Mouse (Mus musculus): ENCODE data around the gene Sgsm1. TPM values are rescaled to one million over a fixed set of nuclear protein-coding genes. Genes with fewer than 3 reads are reported as not detected.

The Sgsm1 gene
- polyA plus RNA-seq, 1 experiment from 2014 or later: 1.2 TPM

GRCm38 (mm10) chr5:113208622-113209400, 101.8 kb downstream of the Sgsm1 start:
- TF ChIP-seq CTCF (IDR thresholded peaks at IDR 0.05): no peak
- no peak for TF ChIP-seq EP300 (IDR thresholded peaks at IDR 0.05)
- 27% methylated on average over 11 of the region's 11 CpGs for WGBS
- Histone ChIP-seq H3K9me3 (ENCODE audit: low read length) (no peaks in the 10 kb centered on the region), H3K27me3 (replicated peaks; ENCODE audit: insufficient read depth, low read length) (no peaks in the 10 kb centered on the region), H3K9ac (replicated peaks; ENCODE audit: low read depth) (no peak overlapping the region), H3K4me2 (replicated peaks; ENCODE audit: low read depth, low read length) (no peak overlapping the region), H3K27ac (ENCODE audit: low read length) (peak overlapping the region; percentile 87), H3K4me3 (ENCODE audit: low read depth, low read length) (no peak overlapping the region), H3K36me3 (ENCODE audit: insufficient read depth, low read length) (no peaks in the 10 kb centered on the region), H3K4me1 (ENCODE audit: insufficient read depth, low read depth, low read length) (peaks cover 8% of the 10 kb centered on the region; the same call in 1 of the 2 replicates)
- peak; percentile 74 for ATAC-seq
- peak; percentile 79 for DNase-seq (ENCODE audit: low spot score)

- ATAC-seq: no peak
- 30% methylated on average over 4 of the region's 4 CpGs for WGBS
- no peaks in the 10 kb centered on the region for H3K36me3 ChIP-seq (ENCODE audit: insufficient read depth, low read length)
- H3K27me3 ChIP-seq (replicated peaks; ENCODE audit: insufficient read depth, low read length): no peaks in the 10 kb centered on the region
- no peak for TF ChIP-seq EP300 (IDR thresholded peaks at IDR 0.05)
- no peak for TF ChIP-seq CTCF (IDR thresholded peaks at IDR 0.05)
- peak overlapping the region; percentile 87 for H3K27ac ChIP-seq (ENCODE audit: low read length)
- H3K4me1 ChIP-seq (ENCODE audit: insufficient read depth, low read depth, low read length): peaks cover 8% of the 10 kb centered on the region; the same call in 1 of the 2 replicates
- no peak overlapping the region for H3K4me2 ChIP-seq (replicated peaks; ENCODE audit: low read depth, low read length)
- no peak overlapping the region for H3K4me3 ChIP-seq (ENCODE audit: low read depth, low read length)
- no peaks in the 10 kb centered on the region for H3K9me3 ChIP-seq (ENCODE audit: low read length)
- no peak for DNase-seq (ENCODE audit: low spot score)
- H3K9ac ChIP-seq (replicated peaks; ENCODE audit: low read depth): no peak overlapping the region
Observed at GRCm38 (mm10) chr5:113208048-113208447, 102.5 kb downstream of the Sgsm1 start.

- Histone ChIP-seq H3K36me3 (ENCODE audit: insufficient read depth, low read length) (no peaks in the 10 kb centered on the region), H3K27me3 (replicated peaks; ENCODE audit: insufficient read depth, low read length) (no peaks in the 10 kb centered on the region), H3K4me1 (ENCODE audit: insufficient read depth, low read depth, low read length) (peaks cover 8% of the 10 kb centered on the region; the same call in 1 of the 2 replicates), H3K4me2 (replicated peaks; ENCODE audit: low read depth, low read length) (no peak overlapping the region), H3K9me3 (ENCODE audit: low read length) (no peaks in the 10 kb centered on the region), H3K27ac (ENCODE audit: low read length) (peak overlapping the region; percentile 51; the same call in 1 of the 2 replicates), H3K9ac (replicated peaks; ENCODE audit: low read depth) (no peak overlapping the region), H3K4me3 (ENCODE audit: low read depth, low read length) (no peak overlapping the region)
- DNase-seq (ENCODE audit: low spot score) (peak; percentile 64), ATAC-seq (peak; percentile 20)
- WGBS: 25% methylated on average over 9 of the region's 9 CpGs
- TF ChIP-seq CTCF (IDR thresholded peaks at IDR 0.05) (no peak), EP300 (IDR thresholded peaks at IDR 0.05) (peak; percentile 83)
Observed at GRCm38 (mm10) chr5:113206670-113207352, 103.8 kb downstream of the Sgsm1 start.

DNA sequence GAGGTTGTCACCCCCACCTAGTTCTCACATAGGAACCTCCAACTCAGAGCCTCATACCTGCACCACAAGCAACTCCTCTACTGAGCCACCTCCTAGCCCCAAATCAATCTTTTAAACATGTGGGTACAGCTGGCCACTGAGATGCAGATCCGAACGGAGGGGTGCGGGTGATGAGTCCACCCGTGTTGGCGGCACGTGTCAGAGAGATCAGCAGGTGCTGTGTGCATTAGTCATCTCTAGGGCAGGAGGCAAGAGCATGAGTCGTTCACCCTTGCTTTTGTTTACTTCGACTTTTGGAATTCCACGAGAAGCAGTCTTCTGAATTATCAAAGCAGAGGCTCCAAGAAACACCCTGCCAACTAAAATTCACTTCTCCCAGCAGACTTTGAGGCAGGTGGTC, 106.4 kb downstream of the Sgsm1 start:
- WGBS: 75% methylated on average over 9 of the region's 9 CpGs
- no peak for ATAC-seq
- TF ChIP-seq CTCF (IDR thresholded peaks at IDR 0.05) (no peak), EP300 (IDR thresholded peaks at IDR 0.05) (no peak)

GRCm38 (mm10) chr5:113199772-113200134, 110.8 kb downstream of the Sgsm1 start:
- ATAC-seq: no peak
- no peak overlapping the region for H3K27ac ChIP-seq (ENCODE audit: low read length)
- WGBS: 77% methylated on average over 10 of the region's 10 CpGs

More for the DNA sequence above, 106.4 kb downstream of the Sgsm1 start:
- H3K36me3 ChIP-seq (ENCODE audit: insufficient read depth, low read length): no peaks in the 10 kb centered on the region
- H3K4me2 ChIP-seq (replicated peaks; ENCODE audit: low read depth, low read length): no peak overlapping the region
- no peak overlapping the region for H3K4me3 ChIP-seq (ENCODE audit: low read depth, low read length)
- H3K9me3 ChIP-seq (ENCODE audit: low read length): no peaks in the 10 kb centered on the region
- peaks cover 3% of the 10 kb centered on the region; the same call in 1 of the 2 replicates for H3K4me1 ChIP-seq (ENCODE audit: insufficient read depth, low read depth, low read length)
- no peaks in the 10 kb centered on the region for H3K27me3 ChIP-seq (replicated peaks; ENCODE audit: insufficient read depth, low read length)
- DNase-seq (ENCODE audit: low spot score): no peak
- no peak overlapping the region for H3K27ac ChIP-seq (ENCODE audit: low read length)
- no peak overlapping the region for H3K9ac ChIP-seq (replicated peaks; ENCODE audit: low read depth)

DNA sequence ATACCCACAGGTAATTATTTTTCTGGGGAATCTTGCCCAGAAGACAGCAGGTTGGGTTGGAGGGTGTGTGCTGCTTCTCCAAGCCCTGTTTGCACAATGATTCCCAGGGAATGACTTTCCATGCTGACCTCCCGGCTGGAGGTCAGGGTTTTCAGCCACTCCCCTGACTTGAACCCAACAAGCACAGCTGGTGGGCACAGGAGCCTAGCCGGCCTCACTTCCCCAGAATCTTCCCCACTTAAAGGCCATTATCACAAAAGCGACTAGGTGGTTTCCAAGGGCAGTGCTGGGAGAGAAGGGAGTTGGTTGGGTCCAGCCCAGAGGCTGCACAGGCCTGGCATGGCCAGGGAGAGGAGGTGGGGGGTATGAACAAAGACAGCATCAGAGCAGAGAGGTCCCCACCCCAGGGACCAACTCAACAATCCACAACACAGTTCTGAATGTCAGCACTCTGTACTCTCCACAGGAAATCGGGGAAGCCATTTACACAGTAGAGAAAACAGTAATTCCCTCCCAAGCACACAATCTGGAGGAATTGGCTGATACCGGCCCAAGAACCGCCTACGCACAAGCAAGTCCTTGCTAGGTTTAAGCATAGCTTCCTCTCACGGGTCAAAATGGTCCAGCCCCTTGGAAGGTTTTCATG, 111.3 kb downstream of the Sgsm1 start:
- no peak for TF ChIP-seq CTCF (IDR thresholded peaks at IDR 0.05)
- no peak for TF ChIP-seq EP300 (IDR thresholded peaks at IDR 0.05)
- Histone ChIP-seq H3K9ac (replicated peaks; ENCODE audit: low read depth) (no peak overlapping the region), H3K36me3 (ENCODE audit: insufficient read depth, low read length) (no peaks in the 10 kb centered on the region), H3K4me1 (ENCODE audit: insufficient read depth, low read depth, low read length) (no peaks in the 10 kb centered on the region; the same call in 1 of the 2 replicates), H3K4me2 (replicated peaks; ENCODE audit: low read depth, low read length) (no peak overlapping the region), H3K9me3 (ENCODE audit: low read length) (no peaks in the 10 kb centered on the region), H3K4me3 (ENCODE audit: low read depth, low read length) (no peak overlapping the region), H3K27ac (ENCODE audit: low read length) (peak overlapping the region; percentile 16; the same call in 1 of the 2 replicates), H3K27me3 (replicated peaks; ENCODE audit: insufficient read depth, low read length) (no peaks in the 10 kb centered on the region)
- 41% methylated on average over 8 of the region's 8 CpGs for WGBS
- DNase-seq (ENCODE audit: low spot score): no peak
- ATAC-seq: peak; percentile 66

More at GRCm38 (mm10) chr5:113199772-113200134, 110.8 kb downstream of the Sgsm1 start:
- TF ChIP-seq EP300 (IDR thresholded peaks at IDR 0.05) (no peak), CTCF (IDR thresholded peaks at IDR 0.05) (no peak)
- Histone ChIP-seq H3K4me2 (replicated peaks; ENCODE audit: low read depth, low read length) (no peak overlapping the region), H3K4me1 (ENCODE audit: insufficient read depth, low read depth, low read length) (no peaks in the 10 kb centered on the region; the same call in 1 of the 2 replicates), H3K27me3 (replicated peaks; ENCODE audit: insufficient read depth, low read length) (no peaks in the 10 kb centered on the region), H3K4me3 (ENCODE audit: low read depth, low read length) (no peak overlapping the region), H3K36me3 (ENCODE audit: insufficient read depth, low read length) (no peaks in the 10 kb centered on the region), H3K9ac (replicated peaks; ENCODE audit: low read depth) (no peak overlapping the region), H3K9me3 (ENCODE audit: low read length) (no peaks in the 10 kb centered on the region)
- DNase-seq (ENCODE audit: low spot score): no peak
